Mouse (Mus musculus) gastrocnemius, adult 8-10 months (tissue): ENCODE measurements around the gene Mcpt8. TPM values are rescaled to one million over a fixed set of nuclear protein-coding genes. Genes with fewer than 3 reads are reported as not detected.

Experiments
- microRNA-seq: library from miRNA; unstranded; fragments of <30 nt; microRNA quantifications from one replicate; pipeline ENCODE4 v1.2.0, GENCODE M21; 2022
- total RNA-seq, 4 experiments: library from RNA; stranded (reverse); gene quantifications; 2 replicates each; pipeline ENCODE4 v1.2.4; 2022

Mcpt8 gene
- total RNA-seq, 4 experiments from 2014 or later = not detected

Small RNA genes lying within 50 kb of the gene (microRNA-seq; reads per million reads assigned to microRNA genes)
- gene Mir6949 = not detected

Other genes with a start within 250 kb of the Mcpt8 start
- gene Nynrin, start 231.3 kb downstream of the Mcpt8 start, total RNA-seq = 1 to 10 TPM; 1.2 to 3.6 (median 1.9) TPM
- not detected for gene Cbln3, start 200.9 kb downstream of the Mcpt8 start, total RNA-seq
- gene Khnyn, start 200.3 kb downstream of the Mcpt8 start, total RNA-seq = 1 to 10 TPM; 4.4 to 6.3 (median 4.9) TPM
- 100 to 1,000 TPM; 137 to 151 (median 145) TPM for gene Sdr39u1, start 185.0 kb downstream of the Mcpt8 start, total RNA-seq
- 1 to 10 TPM in 3 of 4 experiments, under 1 TPM in 1; 0.99 to 5.3 (median 1.8) TPM for gene Cma1, start 140.6 kb downstream of the Mcpt8 start, total RNA-seq
- not detected for gene Cma2, start 134.3 kb downstream of the Mcpt8 start, total RNA-seq
- not detected for gene Mcpt1, start 67.3 kb downstream of the Mcpt8 start, total RNA-seq
- not detected for gene Mcpt9, start 54.8 kb downstream of the Mcpt8 start, total RNA-seq
- gene Mcpt2, start 43.2 kb downstream of the Mcpt8 start, total RNA-seq = not detected
- gene Mcpt4, start 23.0 kb downstream of the Mcpt8 start, total RNA-seq = 1 to 10 TPM in 3 of 4 experiments, under 1 TPM in 1; 0.53 to 2.6 (median 1.8) TPM
- not detected for gene Ctsg, start 17.3 kb upstream of the Mcpt8 start, total RNA-seq
- gene Gzme, start 35.4 kb upstream of the Mcpt8 start, total RNA-seq = not detected
- gene Gzmd, start 47.3 kb upstream of the Mcpt8 start, total RNA-seq = not detected
- not detected for gene Gzmg, start 74.3 kb upstream of the Mcpt8 start, total RNA-seq
- gene Gzmn, start 89.3 kb upstream of the Mcpt8 start, total RNA-seq = not detected
- not detected for gene Gzmf, start 126.1 kb upstream of the Mcpt8 start, total RNA-seq
- not detected for gene Gzmc, start 149.4 kb upstream of the Mcpt8 start, total RNA-seq
- gene Gzmb, start 177.0 kb upstream of the Mcpt8 start, total RNA-seq = not detected